Mouse (Mus musculus): ENCODE results near the gene Phyhipl. TPM values are rescaled to one million over a fixed set of nuclear protein-coding genes. Genes with fewer than 3 reads are reported as not detected.

The Phyhipl gene
- total and polyA plus RNA-seq, 2 experiments from 2014 or later, result 38.5 to 307 TPM

DNA sequence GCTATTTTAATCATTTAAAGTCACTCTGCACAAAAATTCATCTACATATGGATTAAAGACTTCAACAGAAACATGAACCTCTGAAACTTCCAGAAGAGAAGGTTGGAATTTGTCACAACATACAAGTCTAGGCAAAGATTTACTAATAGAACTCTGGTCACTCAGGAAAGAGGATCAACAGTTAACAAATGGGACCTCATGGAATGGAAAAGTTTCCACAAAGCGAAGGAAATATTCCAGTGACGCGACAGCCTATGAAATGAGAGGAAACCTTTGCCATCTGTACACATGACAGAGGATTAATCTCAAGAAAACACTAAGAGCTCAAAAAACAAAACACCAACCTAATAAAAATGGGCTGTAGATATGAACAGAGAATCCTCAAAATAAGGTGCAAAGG lies 32.3 kb downstream of the Phyhipl start:
- Histone ChIP-seq H3K4me3 (ENCODE audit: low read depth, low read length) (no peak overlapping the region), H3K27ac (ENCODE audit: low read depth, low read length) (no peak overlapping the region), H3K36me3 (ENCODE audit: insufficient read depth, low read length) (no peaks in the 10 kb centered on the region), H3K9me3 (ENCODE audit: low read length) (no peaks in the 10 kb centered on the region), H3K27me3 (ENCODE audit: insufficient read depth, low read length) (no peaks in the 10 kb centered on the region), H3K4me1 (ENCODE audit: insufficient read depth, low read length) (no peaks in the 10 kb centered on the region), H3K4me2 (ENCODE audit: low read depth, low read length, poor library complexity, severe bottlenecking) (no peak overlapping the region), H3K9ac (replicated peaks; ENCODE audit: low read length, poor library complexity, severe bottlenecking) (no peak overlapping the region)
- DNase-seq (ENCODE audit: low spot score), result no peak
- no peak for ATAC-seq (ENCODE audit: low FRiP score)
- TF ChIP-seq CTCF (IDR thresholded peaks at IDR 0.05), result no peak
- 97% methylated on average over 3 of the region's 3 CpGs for WGBS

DNA sequence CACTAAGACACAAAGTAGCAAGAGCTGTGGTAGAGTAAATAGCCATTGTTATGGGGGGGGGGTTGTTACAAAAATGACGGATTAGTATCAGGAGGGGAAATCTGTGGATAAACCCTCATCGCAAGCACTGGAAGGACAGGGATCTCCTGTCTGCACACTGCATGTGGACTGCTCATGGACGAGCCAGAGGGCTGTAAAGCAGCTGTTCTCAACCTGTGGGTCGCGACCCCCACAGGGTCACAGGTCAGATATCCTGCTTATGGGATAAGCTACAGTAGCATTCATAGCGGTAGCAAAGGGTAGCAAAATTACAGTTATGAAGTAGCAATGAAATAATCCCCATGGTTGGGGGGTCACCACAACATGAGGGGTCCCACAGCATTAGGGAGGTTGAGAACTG lies 39.4 kb downstream of the Phyhipl start:
- no peak overlapping the region for H3K9ac ChIP-seq (replicated peaks; ENCODE audit: low read length, poor library complexity, severe bottlenecking)
- DNase-seq (ENCODE audit: low spot score) (no peak), ATAC-seq (ENCODE audit: low FRiP score) (no peak)
- no peak for TF ChIP-seq CTCF (IDR thresholded peaks at IDR 0.05)
- WGBS, result 89% methylated on average over 6 of the region's 6 CpGs
- H3K27ac ChIP-seq (ENCODE audit: low read depth, low read length), result no peak overlapping the region
- H3K9me3 ChIP-seq (ENCODE audit: low read length), result no peaks in the 10 kb centered on the region
- H3K4me2 ChIP-seq (ENCODE audit: low read depth, low read length, poor library complexity, severe bottlenecking), result no peak overlapping the region
- no peaks in the 10 kb centered on the region for H3K36me3 ChIP-seq (ENCODE audit: insufficient read depth, low read length)
- no peaks in the 10 kb centered on the region for H3K4me1 ChIP-seq (ENCODE audit: insufficient read depth, low read length)
- H3K4me3 ChIP-seq (ENCODE audit: low read depth, low read length), result no peak overlapping the region
- no peaks in the 10 kb centered on the region for H3K27me3 ChIP-seq (ENCODE audit: insufficient read depth, low read length)

DNA sequence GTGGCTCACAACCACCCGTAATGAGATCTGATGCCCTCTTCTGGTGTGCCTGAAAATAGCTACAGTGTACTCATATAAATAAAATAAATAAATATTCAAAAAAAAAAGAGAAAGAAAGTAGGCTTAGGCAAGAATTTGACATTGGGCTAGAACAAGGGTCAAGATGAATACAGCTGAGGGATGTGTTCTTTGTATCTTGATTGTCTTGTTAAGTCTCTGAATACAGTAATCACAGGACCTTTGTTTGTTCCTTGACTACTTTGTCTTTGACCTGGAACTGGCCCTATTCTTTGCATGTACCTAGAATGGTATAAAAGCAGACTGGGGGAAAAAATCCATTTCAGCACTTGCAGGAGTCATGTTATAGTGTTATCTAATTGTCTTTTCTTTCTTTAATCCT lies 44.1 kb downstream of the Phyhipl start:
- no peak overlapping the region for H3K4me2 ChIP-seq (ENCODE audit: low read depth, low read length, poor library complexity, severe bottlenecking)
- TF ChIP-seq CTCF (IDR thresholded peaks at IDR 0.05), result no peak
- no peaks in the 10 kb centered on the region for H3K36me3 ChIP-seq (ENCODE audit: insufficient read depth, low read length)
- WGBS, result 92% methylated on average over 1 of the region's 1 CpGs
- no peak for ATAC-seq (ENCODE audit: low FRiP score)
- no peaks in the 10 kb centered on the region for H3K27me3 ChIP-seq (ENCODE audit: insufficient read depth, low read length)
- H3K9ac ChIP-seq (replicated peaks; ENCODE audit: low read length, poor library complexity, severe bottlenecking), result no peak overlapping the region
- DNase-seq (ENCODE audit: low spot score), result no peak
- no peaks in the 10 kb centered on the region for H3K9me3 ChIP-seq (ENCODE audit: low read length)
- no peak overlapping the region for H3K27ac ChIP-seq (ENCODE audit: low read depth, low read length)
- H3K4me1 ChIP-seq (ENCODE audit: insufficient read depth, low read length), result no peaks in the 10 kb centered on the region
- no peak overlapping the region for H3K4me3 ChIP-seq (ENCODE audit: low read depth, low read length)

DNA sequence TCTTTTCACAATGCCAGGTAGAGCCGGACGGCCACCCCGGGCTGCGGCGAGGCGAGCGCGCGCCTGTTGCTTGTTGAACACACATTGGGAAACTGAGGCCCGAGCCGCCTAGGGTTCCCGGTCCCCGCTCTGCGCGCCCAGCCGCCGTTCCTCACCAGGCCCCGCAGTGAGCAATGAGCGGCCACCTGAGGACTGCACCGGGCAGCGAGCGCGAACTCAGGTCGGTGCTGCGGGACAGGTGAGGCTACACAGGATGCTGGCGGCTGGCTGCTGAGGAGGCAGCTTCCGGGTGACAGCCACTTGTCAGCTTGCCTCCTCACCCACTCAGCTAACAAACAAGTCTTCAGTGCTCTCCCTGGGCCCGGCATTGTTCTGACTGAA lies 55.9 kb downstream of the Phyhipl start:
- H3K9me3 ChIP-seq (ENCODE audit: low read length), result no peaks in the 10 kb centered on the region; the same call in 1 of the 2 replicates
- peak; percentile 42 for ATAC-seq (ENCODE audit: low FRiP score)

DNA sequence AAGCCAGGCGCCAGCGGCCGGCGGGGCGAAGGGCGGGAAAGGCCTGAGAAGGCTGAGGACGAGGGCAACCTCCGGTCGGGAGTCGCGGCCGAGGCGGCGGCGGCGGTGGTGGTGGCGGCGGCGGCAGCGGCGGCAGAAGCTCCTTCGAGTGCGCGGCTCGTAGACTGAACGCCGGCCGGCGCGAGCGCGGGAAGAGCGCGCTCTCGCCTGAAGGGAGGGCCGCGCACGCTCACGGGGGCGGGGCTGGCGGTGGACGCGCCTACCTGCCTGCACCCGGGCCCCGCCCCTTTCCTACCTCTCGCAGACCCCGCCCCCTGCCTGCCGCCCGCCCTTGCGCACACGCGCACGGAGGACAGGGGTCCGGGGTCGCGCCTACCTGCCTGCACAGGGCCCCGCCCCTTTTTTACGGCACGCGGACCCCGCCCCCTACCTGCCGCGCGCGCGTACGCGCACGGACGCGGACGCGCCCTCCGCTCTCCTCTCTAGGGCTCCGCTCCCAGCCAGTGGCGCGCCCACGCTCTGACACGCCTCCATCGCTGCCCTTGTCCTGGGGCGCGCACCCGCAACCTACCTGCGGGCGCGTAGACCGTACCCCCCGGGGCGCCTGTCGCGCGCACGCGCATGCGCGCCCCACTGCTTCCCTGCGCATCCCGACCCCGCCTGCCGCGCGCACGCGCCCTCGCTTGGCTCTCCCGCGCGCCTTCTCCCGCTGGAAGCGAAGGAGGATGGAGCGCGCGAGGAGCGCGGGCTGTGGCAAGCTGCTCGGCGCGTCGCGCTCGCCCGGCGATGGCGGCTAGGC lies 56.4 kb downstream of the Phyhipl start:
- Histone ChIP-seq H3K4me3 (ENCODE audit: low read depth, low read length) (peak overlapping the region; percentile 74), H3K9ac (replicated peaks; ENCODE audit: low read length, poor library complexity, severe bottlenecking) (peak overlapping the region; percentile 97), H3K4me1 (ENCODE audit: insufficient read depth, low read length) (peaks cover under 1% of the 10 kb centered on the region; the same call in 1 of the 2 replicates), H3K36me3 (ENCODE audit: insufficient read depth, low read length) (no peaks in the 10 kb centered on the region), H3K4me2 (ENCODE audit: low read depth, low read length, poor library complexity, severe bottlenecking) (peak overlapping the region; percentile 91), H3K9me3 (ENCODE audit: low read length) (no peaks in the 10 kb centered on the region; the same call in 1 of the 2 replicates), H3K27me3 (ENCODE audit: insufficient read depth, low read length) (no peaks in the 10 kb centered on the region), H3K27ac (ENCODE audit: low read depth, low read length) (peak overlapping the region; percentile 97)
- DNase-seq (ENCODE audit: low spot score), result peak; percentile 96
- TF ChIP-seq CTCF (IDR thresholded peaks at IDR 0.05), result no peak
- peak; percentile 94 for ATAC-seq (ENCODE audit: low FRiP score)
- under 1% methylated on average over 65 of the region's 124 CpGs for WGBS

More for the DNA sequence above, 55.9 kb downstream of the Phyhipl start:
- H3K4me1 ChIP-seq (ENCODE audit: insufficient read depth, low read length), result no peaks in the 10 kb centered on the region; the same call in 1 of the 2 replicates
- peak; percentile 50 for DNase-seq (ENCODE audit: low spot score)
- H3K27me3 ChIP-seq (ENCODE audit: insufficient read depth, low read length), result no peaks in the 10 kb centered on the region
- H3K4me3 ChIP-seq (ENCODE audit: low read depth, low read length), result peak overlapping the region; percentile 74
- TF ChIP-seq CTCF (IDR thresholded peaks at IDR 0.05), result no peak
- H3K4me2 ChIP-seq (ENCODE audit: low read depth, low read length, poor library complexity, severe bottlenecking), result peak overlapping the region; percentile 91
- H3K27ac ChIP-seq (ENCODE audit: low read depth, low read length), result peak overlapping the region; percentile 97
- WGBS, result 1% methylated on average over 27 of the region's 28 CpGs
- no peaks in the 10 kb centered on the region for H3K36me3 ChIP-seq (ENCODE audit: insufficient read depth, low read length)
- peak overlapping the region; percentile 97 for H3K9ac ChIP-seq (replicated peaks; ENCODE audit: low read length, poor library complexity, severe bottlenecking)

DNA sequence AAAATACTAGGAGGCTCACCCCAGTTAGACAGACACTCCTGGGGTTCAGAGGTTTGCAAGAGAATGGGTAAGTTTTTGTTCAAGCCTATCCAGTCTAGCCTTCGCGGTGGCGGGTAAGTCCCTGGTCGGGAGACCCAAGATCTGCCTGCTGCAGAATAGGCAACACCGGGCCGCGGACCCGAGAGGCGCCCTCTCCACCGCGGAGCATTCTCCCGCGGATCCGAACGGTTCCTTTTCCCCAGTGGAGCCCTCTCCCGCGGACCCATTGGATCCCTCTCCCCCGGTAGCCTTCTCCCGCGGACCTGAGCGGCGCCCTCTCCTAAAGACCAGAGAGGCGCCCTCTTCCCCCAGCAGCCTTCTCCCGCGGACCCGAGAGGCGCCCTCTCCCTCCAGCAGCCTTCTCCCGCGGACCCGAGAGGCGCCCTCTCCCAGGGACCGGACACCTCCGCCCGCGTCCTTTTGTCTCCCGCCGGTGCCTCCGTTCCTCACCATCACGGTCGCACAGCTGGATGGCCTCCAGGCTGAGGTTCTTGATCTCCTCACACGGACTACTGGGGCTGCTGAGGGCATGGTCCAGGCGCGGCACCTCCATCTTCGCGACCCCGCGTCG lies 57.1 kb downstream of the Phyhipl start:
- under 1% methylated on average over 43 of the region's 48 CpGs for WGBS
- peak overlapping the region; percentile 97 for H3K27ac ChIP-seq (ENCODE audit: low read depth, low read length)
- peak; percentile 24; the same call in 1 of the 2 replicates for TF ChIP-seq CTCF (IDR thresholded peaks at IDR 0.05)

More for the DNA sequence above, 57.1 kb downstream of the Phyhipl start:
- H3K9me3 ChIP-seq (ENCODE audit: low read length), result no peaks in the 10 kb centered on the region
- H3K4me3 ChIP-seq (ENCODE audit: low read depth, low read length), result peak overlapping the region; percentile 74
- H3K4me2 ChIP-seq (ENCODE audit: low read depth, low read length, poor library complexity, severe bottlenecking), result peak overlapping the region; percentile 91
- no peaks in the 10 kb centered on the region for H3K27me3 ChIP-seq (ENCODE audit: insufficient read depth, low read length)
- peaks cover 5% of the 10 kb centered on the region; the same call in 1 of the 2 replicates for H3K4me1 ChIP-seq (ENCODE audit: insufficient read depth, low read length)
- peak overlapping the region; percentile 97 for H3K9ac ChIP-seq (replicated peaks; ENCODE audit: low read length, poor library complexity, severe bottlenecking)
- ATAC-seq (ENCODE audit: low FRiP score) (peak; percentile 53), DNase-seq (ENCODE audit: low spot score) (peak; percentile 58)
- no peaks in the 10 kb centered on the region for H3K36me3 ChIP-seq (ENCODE audit: insufficient read depth, low read length)
